Mouse (Mus musculus): ENCODE results near the gene Col2a1.

- TF ChIP-seq CTCF (IDR thresholded peaks at IDR 0.05; ENCODE audit: low read depth) (no peak), EP300 (IDR thresholded peaks at IDR 0.05; ENCODE audit: low read depth) (no peak)
These were observed 686 bp upstream of the Col2a1 start for GRCm38 (mm10) chr15:98005181-98005580.

Measured in heart, postnatal 0 days (tissue).